Mouse (Mus musculus) embryonic facial prominence, embryonic 12.5 days (tissue): ENCODE measurements around the gene Grip1. TPM values are rescaled to one million over a fixed set of nuclear protein-coding genes. Genes with fewer than 3 reads are reported as not detected.

Experiments used
- ATAC-seq: fragments of 200-750 bp; cut with Nextera tagmentation; 2 replicates; pipeline ENCODE4 v1.8.0; 2017; ENCODE audit not compliant: insufficient number of reproducible peaks, insufficient read depth, low FRiP score, low TSS enrichment
- H3K27ac ChIP-seq: fragments of 300-500 bp; sonication (generic); 2 replicates; pipeline ENCODE4 v1.5.1; 2016; ENCODE audit warnings: mild to moderate bottlenecking
- H3K27me3 ChIP-seq: fragments of 300-500 bp; sonication (generic); 2 replicates; pipeline ENCODE4 v1.6.1; 2016; ENCODE audit warnings: mild to moderate bottlenecking, moderate library complexity
- H3K36me3 ChIP-seq: fragments of 300-500 bp; sonication (generic); 2 replicates; pipeline ENCODE4 v1.6.1; 2016; ENCODE audit warnings: mild to moderate bottlenecking
- H3K4me1 ChIP-seq: fragments of 300-500 bp; sonication (generic); 2 replicates; pipeline ENCODE4 v1.6.1; 2016
- H3K4me2 ChIP-seq: fragments of 300-500 bp; sonication (generic); replicated peaks from 2 replicates; pipeline ENCODE4 v1.6.1; 2016; ENCODE audit warnings: mild to moderate bottlenecking, moderate library complexity
- H3K4me3 ChIP-seq: fragments of 300-500 bp; sonication (generic); 2 replicates; pipeline ENCODE4 v1.5.1; 2016; ENCODE audit warnings: mild to moderate bottlenecking
- H3K9ac ChIP-seq: fragments of 300-500 bp; sonication (generic); 2 replicates; pipeline ENCODE4 v1.6.1; 2016; ENCODE audit warnings: mild to moderate bottlenecking, moderate library complexity
- H3K9me3 ChIP-seq: fragments of 300-500 bp; sonication (generic); 2 replicates; pipeline ENCODE4 v1.6.1; 2016; ENCODE audit warnings: mild to moderate bottlenecking, moderate library complexity
- WGBS: fragments of 180-500 bp; shearing (Covaris S2); methylation state at CpG from one replicate; pipeline ENCODE4 v1.1.7; 2016; 5-methylcytosine and 5-hydroxymethylcytosine counted together
- polyA plus RNA-seq: library from polyadenylated mRNA; unstranded; fragments of >200 nt; fragmentation: Nextera tagmentation; extraction: Ambion mirVana; gene quantifications from 2 replicates; pipeline ENCODE4 v1.2.1, GENCODE M21; 2016

Gene Grip1
- polyA plus RNA-seq, 1 experiment from 2014 or later: 5.8 TPM

DNA sequence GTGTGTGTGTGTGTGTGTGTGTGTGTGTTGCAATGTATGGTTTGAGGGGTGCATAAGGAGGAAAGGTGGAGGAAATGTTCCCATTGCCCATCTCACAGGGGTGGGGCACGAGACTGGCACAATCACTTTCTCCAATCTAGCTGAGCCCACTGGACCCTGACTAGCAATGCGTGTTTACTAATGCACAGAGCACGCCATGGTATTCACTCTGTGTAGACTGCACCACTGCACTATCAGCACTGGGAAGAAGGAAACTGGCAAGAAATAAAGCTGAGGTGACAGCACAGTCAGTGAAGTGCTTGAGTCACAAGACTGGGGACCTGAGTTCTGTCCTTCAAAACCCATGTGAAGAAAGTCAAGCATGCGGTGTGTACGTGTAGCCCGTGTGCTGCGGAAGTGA lies 17.8 kb upstream of the Grip1 start:
- no peaks in the 10 kb centered on the region for H3K9me3 ChIP-seq
- no peaks in the 10 kb centered on the region for H3K4me1 ChIP-seq
- no peaks in the 10 kb centered on the region for H3K36me3 ChIP-seq
- ATAC-seq: no peak
- no peak overlapping the region for H3K9ac ChIP-seq
- H3K4me3 ChIP-seq: no peak overlapping the region
- H3K27ac ChIP-seq: no peak overlapping the region
- WGBS: 89% methylated on average over 7 of the region's 7 CpGs
- no peaks in the 10 kb centered on the region for H3K27me3 ChIP-seq
- H3K4me2 ChIP-seq: no peak overlapping the region

DNA sequence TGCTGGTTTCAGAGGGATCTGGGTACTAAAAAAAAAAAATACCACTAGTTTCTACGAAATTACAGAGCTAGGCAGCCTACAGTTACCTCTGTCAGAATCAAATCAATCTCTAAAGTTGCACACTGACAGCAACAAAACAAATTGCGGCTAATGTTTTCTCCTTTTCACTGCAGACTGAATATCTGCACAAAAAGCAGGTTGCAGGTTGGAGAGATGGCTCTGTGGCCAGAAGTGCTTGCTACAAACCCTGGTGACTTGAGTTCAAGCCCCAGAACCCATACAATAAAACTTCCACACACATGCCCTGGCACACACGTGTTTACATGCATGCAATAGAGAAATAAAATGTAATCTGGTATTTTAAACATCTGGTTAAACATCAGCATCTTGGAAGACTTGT lies 16.3 kb upstream of the Grip1 start:
- Histone ChIP-seq H3K27me3 (no peaks in the 10 kb centered on the region), H3K27ac (no peak overlapping the region), H3K4me1 (no peaks in the 10 kb centered on the region), H3K36me3 (no peaks in the 10 kb centered on the region), H3K4me3 (no peak overlapping the region), H3K9ac (no peak overlapping the region), H3K9me3 (no peaks in the 10 kb centered on the region), H3K4me2 (no peak overlapping the region)
- 79% methylated on average over 3 of the region's 3 CpGs for WGBS
- no peak for ATAC-seq

DNA sequence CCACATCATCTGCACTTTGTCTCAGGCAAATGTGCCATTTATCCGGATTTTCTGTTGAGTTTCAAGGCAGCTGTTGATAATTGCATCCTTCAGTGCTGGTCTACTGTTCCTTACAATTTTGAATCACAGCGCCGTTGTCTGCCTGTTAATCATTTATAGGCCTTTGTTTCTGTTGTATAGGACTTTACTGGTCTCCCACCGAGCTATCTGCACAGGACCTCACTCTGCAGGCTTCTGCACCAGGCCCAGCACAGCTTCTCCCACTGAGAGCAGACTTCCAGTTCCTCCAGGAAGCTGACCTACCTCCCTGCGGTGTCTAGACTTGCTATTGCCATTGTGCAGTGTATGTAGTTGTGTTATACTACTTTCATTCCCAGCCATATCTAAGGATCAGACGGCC lies 11.9 kb upstream of the Grip1 start:
- H3K27ac ChIP-seq: no peak overlapping the region
- no peak for ATAC-seq
- 50% methylated on average over 6 of the region's 6 CpGs for WGBS

DNA sequence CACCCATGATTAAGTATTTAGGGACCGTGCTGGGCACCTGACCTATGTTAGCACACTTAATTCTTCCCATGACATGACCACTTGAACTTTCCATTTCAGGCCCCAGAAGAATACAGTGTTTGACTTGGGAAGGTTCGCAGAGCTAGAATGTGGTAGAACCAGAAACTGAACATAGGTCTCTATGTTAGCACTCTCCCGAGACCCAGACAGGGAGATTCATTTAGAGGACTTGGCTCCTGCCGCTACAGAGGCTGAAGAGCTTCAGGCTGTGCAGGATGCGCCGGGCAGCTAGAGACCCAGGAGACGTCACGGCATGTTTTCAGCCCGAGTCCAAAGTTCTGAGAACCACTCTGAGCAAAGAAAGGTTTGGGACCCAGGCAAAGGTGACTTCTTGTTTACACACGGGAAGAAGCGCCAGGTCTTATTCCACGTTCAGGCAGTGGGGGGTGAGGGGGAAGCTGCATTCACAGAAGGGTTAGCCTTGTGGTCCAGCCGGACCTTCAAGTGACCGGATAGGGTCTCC lies 6.2 kb upstream of the Grip1 start:
- H3K4me2 ChIP-seq: no peak overlapping the region
- no peak for ATAC-seq
- no peaks in the 10 kb centered on the region for H3K27me3 ChIP-seq
- H3K4me3 ChIP-seq: no peak overlapping the region
- H3K9me3 ChIP-seq: no peaks in the 10 kb centered on the region
- 75% methylated on average over 14 of the region's 14 CpGs for WGBS
- H3K9ac ChIP-seq: no peak overlapping the region
- H3K36me3 ChIP-seq: no peaks in the 10 kb centered on the region
- H3K4me1 ChIP-seq: 0 out of 2 replicates have a peak, but pooled peaks cover 1% of the 10 kb centered on the region
- no peak overlapping the region for H3K27ac ChIP-seq

More for the DNA sequence above, 11.9 kb upstream of the Grip1 start:
- Histone ChIP-seq H3K4me3 (no peak overlapping the region), H3K36me3 (no peaks in the 10 kb centered on the region), H3K9ac (no peak overlapping the region), H3K9me3 (no peaks in the 10 kb centered on the region), H3K4me1 (no peaks in the 10 kb centered on the region), H3K4me2 (no peak overlapping the region), H3K27me3 (no peaks in the 10 kb centered on the region)

DNA sequence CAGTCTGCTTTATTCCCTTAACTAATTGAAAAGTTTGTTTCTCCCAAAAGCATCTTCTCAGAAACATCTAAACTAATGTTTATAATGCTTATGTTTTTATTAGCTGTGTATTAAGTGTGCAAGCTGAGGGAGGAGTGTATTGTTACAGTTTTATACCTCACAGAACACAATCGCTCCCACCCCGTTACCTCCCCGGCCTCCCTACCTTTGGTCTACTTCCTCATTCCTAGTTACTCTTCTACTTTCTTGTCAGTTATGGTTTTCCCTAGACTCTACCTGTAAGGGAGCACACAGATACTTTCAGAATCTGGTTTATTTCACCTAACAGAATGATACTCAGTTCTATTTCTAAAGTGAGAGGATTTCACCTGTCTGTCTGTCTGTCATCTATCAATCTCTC lies 5.7 kb upstream of the Grip1 start:
- Histone ChIP-seq H3K36me3 (no peaks in the 10 kb centered on the region), H3K27ac (no peak overlapping the region), H3K4me1 (peaks cover 6% of the 10 kb centered on the region; the same call in 1 of the 2 replicates), H3K4me2 (no peak overlapping the region), H3K9ac (no peak overlapping the region), H3K4me3 (no peak overlapping the region), H3K27me3 (0 out of 2 replicates have a peak, but pooled peaks cover 4% of the 10 kb centered on the region), H3K9me3 (no peaks in the 10 kb centered on the region)
- WGBS: 93% methylated on average over 3 of the region's 3 CpGs
- ATAC-seq: no peak

DNA sequence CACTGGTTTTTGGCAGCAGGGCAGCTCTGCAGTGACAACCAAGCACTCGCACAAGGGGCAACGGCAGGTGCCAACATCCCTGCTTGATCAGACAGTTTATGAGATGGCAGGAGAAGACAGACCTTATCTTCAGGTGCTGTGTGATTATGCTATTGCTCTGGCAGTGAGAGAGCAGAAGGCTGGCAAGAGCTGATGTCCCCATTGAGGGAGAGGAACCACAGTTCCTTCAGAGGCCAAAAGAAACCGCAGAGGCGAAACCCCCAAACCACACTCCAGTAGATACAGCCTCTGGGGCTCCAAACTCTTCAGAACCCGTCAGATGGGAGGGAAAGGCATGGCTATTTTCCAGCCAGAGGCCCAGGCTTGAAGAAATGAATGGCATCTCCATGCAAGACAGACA lies 932 bp upstream of the Grip1 start:
- ATAC-seq: no peak
- H3K4me2 ChIP-seq: peak overlapping the region; percentile 87
- H3K27me3 ChIP-seq: 0 out of 2 replicates have a peak, but pooled peaks cover 4% of the 10 kb centered on the region
- peaks cover 18% of the 10 kb centered on the region; the same call in 1 of the 2 replicates for H3K4me1 ChIP-seq
- no peaks in the 10 kb centered on the region for H3K36me3 ChIP-seq
- peak overlapping the region; percentile 66; the same call in 1 of the 2 replicates for H3K4me3 ChIP-seq
- 44% methylated on average over 5 of the region's 5 CpGs for WGBS
- H3K9me3 ChIP-seq: no peaks in the 10 kb centered on the region
- H3K27ac ChIP-seq: no peak overlapping the region
- peak overlapping the region; percentile 78; the same call in 1 of the 2 replicates for H3K9ac ChIP-seq

DNA sequence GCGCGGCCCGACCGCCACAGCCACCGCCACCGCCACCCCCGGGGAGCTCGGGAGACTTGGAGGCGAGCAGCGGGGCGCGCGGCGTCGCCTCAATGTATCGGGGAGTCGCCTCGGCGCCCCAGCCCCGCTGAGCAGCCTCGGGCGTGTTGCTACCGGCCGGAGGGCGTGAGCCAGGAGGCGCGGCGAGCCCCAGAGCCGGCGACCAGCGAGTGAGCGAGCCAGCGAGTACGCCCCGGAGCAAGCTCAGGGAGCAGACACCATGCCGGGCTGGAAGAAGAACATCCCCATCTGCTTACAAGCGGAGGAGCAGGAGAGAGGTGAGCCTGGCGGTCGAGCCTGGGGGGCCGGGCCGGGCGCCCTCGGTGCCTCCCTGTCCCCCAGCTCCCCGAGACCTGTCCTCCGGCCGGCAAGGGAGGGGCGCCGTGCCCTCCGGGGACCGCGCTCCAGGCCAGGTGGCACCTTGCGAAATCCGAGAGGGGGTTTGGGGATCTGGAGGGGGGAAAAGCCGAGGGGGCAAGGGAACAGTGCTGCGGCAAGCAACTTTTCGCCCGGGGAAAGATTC lies 557 bp downstream of the Grip1 start:
- peak overlapping the region; percentile 87 for H3K4me2 ChIP-seq
- under 1% methylated on average over 57 of the region's 57 CpGs for WGBS
- peak overlapping the region; percentile 78 for H3K27ac ChIP-seq
- ATAC-seq: peak; percentile 75
- H3K4me3 ChIP-seq: peak overlapping the region; percentile 66
- peak overlapping the region; percentile 78 for H3K9ac ChIP-seq
- H3K27me3 ChIP-seq: 0 out of 2 replicates have a peak, but pooled peaks cover 4% of the 10 kb centered on the region
- H3K4me1 ChIP-seq: peaks cover 18% of the 10 kb centered on the region; the same call in 1 of the 2 replicates
- no peaks in the 10 kb centered on the region for H3K9me3 ChIP-seq
- H3K36me3 ChIP-seq: no peaks in the 10 kb centered on the region

DNA sequence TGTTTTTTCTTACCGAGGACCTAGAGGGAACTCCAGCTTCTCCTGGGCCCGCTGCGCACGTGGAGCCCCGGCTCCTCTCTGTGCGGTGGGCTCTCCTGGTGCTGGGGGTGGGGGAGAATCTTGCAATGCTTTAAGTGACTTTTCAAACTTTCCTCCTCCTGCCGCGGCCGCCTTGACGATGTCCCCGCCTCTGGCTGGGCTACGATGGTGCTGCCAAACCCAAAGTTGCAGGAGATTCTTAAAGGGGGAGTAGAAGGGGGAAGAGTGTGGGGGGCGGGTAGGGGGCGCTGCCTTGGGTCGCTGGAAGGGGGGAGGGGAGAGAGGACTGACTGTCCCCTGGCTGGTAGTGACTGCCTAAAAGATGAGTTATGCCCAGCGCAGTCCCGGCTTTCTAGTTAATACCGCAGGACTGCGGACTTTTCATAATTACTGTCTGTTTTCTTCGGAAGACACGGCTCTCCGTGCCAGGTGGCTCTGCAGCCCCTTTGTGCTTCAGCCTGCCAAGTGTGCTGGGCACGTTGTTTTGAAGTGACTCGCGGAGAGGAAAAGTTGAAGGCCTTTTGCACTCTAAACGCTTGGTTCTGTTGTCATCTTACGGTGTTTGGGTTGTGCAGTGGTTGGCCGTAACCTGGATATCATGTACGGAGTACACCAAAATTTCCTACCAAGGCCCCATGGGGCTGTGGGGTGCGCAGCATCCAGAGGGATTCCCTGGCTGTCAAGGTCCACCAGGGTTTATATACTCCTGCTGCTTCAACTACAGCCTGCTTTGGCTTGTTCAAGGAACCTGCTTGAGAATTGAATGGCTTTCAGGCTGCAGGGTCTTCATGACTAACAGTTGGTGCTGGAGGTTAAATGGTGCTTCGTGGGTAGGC lies 1.3 kb downstream of the Grip1 start:
- peak overlapping the region; percentile 78 for H3K9ac ChIP-seq
- WGBS: under 1% methylated on average over 29 of the region's 31 CpGs
- peaks cover 18% of the 10 kb centered on the region; the same call in 1 of the 2 replicates for H3K4me1 ChIP-seq
- H3K36me3 ChIP-seq: no peaks in the 10 kb centered on the region
- H3K27me3 ChIP-seq: 0 out of 2 replicates have a peak, but pooled peaks cover 4% of the 10 kb centered on the region
- H3K4me2 ChIP-seq: peak overlapping the region; percentile 87
- peak overlapping the region; percentile 66 for H3K4me3 ChIP-seq
- peak; percentile 18; the same call in 1 of the 2 replicates for ATAC-seq
- H3K9me3 ChIP-seq: no peaks in the 10 kb centered on the region
- peak overlapping the region; percentile 78 for H3K27ac ChIP-seq

DNA sequence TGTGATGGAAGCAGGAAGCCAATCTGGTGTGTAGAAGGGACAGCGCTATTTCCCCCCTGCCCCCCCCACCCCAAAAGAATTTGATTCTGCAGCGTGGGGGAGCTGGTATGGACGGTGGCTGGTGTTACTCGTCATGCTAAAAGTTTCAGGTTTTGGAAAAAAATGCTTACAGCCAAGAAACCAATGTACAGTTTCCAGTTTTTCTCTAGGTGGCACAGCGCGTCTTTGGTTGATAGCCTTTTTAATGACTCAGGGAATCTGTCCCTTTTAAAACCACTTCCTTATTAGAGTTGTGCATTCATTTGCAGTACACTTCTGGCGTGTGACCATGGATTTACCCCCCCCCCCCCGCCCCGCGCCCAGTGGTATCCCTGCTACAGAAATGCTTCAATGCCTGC lies 1.9 kb downstream of the Grip1 start:
- 18% methylated on average over 10 of the region's 10 CpGs for WGBS
- ATAC-seq: no peak
- Histone ChIP-seq H3K4me1 (peaks cover 21% of the 10 kb centered on the region), H3K36me3 (no peaks in the 10 kb centered on the region), H3K9me3 (no peaks in the 10 kb centered on the region), H3K4me3 (peak overlapping the region; percentile 66), H3K27me3 (0 out of 2 replicates have a peak, but pooled peaks cover 4% of the 10 kb centered on the region), H3K4me2 (peak overlapping the region; percentile 87), H3K9ac (peak overlapping the region; percentile 78; the same call in 1 of the 2 replicates), H3K27ac (no peak overlapping the region)

DNA sequence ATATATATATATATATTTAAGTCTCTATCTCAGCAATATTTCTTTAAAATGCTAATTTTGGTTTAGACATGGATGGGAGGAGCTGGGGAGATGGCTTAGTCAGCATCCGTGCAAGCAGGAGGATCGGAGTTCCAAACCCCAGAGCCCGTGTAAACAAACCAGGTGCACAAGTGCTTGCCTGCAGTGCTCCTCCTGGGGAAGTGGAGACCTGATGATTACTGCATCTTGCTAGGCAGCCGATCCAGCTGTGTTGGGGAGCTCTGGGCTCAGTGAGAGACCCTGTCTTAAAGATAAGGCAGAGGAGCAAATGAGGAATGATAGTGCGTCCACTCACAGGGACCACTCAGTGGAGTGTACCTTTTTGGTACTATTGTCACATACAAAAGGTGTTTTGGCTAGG lies 3.5 kb downstream of the Grip1 start:
- Histone ChIP-seq H3K9me3 (no peaks in the 10 kb centered on the region), H3K4me2 (no peak overlapping the region), H3K27me3 (0 out of 2 replicates have a peak, but pooled peaks cover 4% of the 10 kb centered on the region), H3K4me3 (no peak overlapping the region), H3K4me1 (peaks cover 25% of the 10 kb centered on the region), H3K9ac (no peak overlapping the region), H3K36me3 (no peaks in the 10 kb centered on the region), H3K27ac (no peak overlapping the region)
- no peak for ATAC-seq
- 82% methylated on average over 5 of the region's 5 CpGs for WGBS

DNA sequence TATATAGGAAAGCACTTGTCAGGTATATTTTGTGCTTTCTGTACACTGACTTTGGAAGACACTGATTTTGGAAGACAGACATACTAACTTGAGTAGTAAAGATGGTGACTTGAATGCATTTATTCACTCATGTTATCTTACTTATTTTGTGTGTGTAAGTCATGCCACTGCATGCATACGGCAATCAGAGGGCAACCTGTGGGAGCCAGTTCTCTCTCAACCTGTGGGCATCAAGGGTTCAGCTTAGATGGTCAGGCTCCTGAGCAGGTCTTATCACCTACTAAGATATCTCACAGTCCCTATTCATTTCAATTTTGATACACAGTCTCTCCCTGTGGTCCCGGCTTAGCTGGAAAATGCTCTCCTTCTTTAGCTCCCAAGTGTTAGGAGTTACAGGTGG lies 5.4 kb downstream of the Grip1 start:
- no peaks in the 10 kb centered on the region for H3K9me3 ChIP-seq
- H3K27me3 ChIP-seq: no peaks in the 10 kb centered on the region
- no peaks in the 10 kb centered on the region for H3K36me3 ChIP-seq
- H3K4me1 ChIP-seq: peaks cover 19% of the 10 kb centered on the region
- H3K4me2 ChIP-seq: no peak overlapping the region
- no peak overlapping the region for H3K9ac ChIP-seq
- no peak overlapping the region for H3K27ac ChIP-seq
- WGBS: 88% methylated on average over 2 of the region's 2 CpGs
- ATAC-seq: no peak
- H3K4me3 ChIP-seq: no peak overlapping the region
